Mouse (Mus musculus) frontal cortex, postnatal 25 days (tissue): ENCODE results near the gene Etaa1.
"Not testable (repeated sequence)": the region's sequence is repeated elsewhere in the genome, so short reads cannot be mapped to it uniquely, and the experiment has no call there.

Experiments
- DNase-seq, 2 experiments: peaks; one replicate each; pipeline ENCODE4 v3.0.0; 2022; ENCODE audit warnings: low spot score in 2 of 2

The Etaa1 gene

GRCm38 (mm10) chr11:17953231-17954134, at the start of gene Etaa1:
Gene Etaa1, minus strand, starts transcription at chr11:17953875.
- DNase-seq: peak; percentile 84 to 94

DNA sequence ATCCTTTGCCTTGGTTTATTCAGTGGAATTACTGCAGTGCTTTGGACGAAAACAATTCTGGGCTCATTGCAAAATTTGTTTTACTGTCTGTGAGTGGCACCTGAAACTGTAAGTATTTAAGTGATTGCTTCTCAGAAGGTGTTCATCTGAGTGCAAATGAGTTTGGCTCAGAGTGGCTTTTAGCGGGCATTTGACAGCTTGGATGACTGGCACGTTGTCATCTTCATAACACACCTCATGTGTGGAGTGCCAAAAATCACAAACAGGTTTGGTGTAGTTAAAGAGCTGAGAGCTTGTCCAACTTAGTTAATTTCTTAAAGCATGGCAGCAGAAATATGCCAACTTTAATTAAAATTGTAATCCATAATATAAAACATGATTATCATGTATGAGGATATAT, 40.5 kb upstream of the Etaa1 start:
- DNase-seq: no peak

- DNase-seq: no peak
Measured at GRCm38 (mm10) chr11:17992311-17992710, 38.6 kb upstream of the Etaa1 start.

DNA sequence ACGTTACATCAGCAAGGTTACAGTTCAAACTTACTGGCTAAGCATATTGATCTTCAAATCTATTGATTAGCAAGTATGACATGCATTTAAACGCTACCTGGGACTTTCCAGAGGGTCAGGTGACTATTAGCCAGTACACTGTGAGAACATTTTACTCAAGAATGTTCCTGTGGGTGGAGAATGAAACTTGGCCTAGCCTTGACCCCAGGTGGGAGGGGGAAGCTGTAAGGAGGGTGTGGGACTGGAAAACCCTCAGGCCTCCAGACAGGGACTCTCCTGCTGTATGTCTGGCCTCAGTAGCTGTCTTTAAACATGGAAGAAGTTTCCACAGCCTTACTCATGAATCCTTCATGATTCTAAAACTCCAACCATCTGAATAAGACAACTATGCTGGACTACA, 29.7 kb upstream of the Etaa1 start:
- no peak for DNase-seq

DNA sequence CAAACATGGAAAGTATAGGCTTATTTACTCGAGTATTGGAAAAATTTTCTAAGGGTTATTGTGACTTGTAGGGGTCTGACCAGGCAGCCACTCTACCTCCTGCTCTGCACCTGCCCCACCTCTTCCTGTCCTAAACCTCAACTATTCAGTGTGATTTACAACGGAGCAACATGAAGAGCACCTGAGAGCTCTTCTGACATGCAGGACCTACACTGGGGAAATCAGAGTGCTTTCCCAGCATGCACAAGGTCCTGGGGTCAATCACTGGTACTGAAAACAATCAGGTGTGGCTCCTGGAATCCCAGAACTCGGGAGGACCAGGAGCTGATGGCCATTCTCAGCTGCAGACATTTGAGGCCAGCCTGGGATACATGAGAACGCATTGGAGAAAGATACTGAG, 27.6 kb upstream of the Etaa1 start:
- no peak for DNase-seq

DNA sequence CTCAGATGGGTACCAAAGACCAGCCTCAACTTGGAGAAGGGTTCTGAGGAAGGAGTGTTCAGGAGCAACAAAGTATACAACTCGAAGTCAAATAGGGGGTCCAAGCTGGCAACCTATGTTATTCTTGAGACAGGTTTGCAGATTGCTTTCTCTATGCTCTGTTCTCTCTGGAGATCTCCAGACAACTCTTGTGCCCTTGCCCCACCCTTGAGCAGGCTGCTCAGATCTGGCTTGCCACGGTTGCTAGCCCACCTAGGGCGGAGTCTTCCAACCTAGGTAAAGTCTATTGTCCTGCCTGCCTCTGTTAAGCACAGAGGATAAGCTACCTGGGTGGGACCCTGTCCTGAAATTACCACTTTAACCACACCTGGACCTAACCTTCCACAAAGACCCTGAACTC, 21.9 kb upstream of the Etaa1 start:
- DNase-seq: no peak

- DNase-seq: no peak
Measured at GRCm38 (mm10) chr11:17952791-17953190, 884 bp downstream of the Etaa1 start.

DNA sequence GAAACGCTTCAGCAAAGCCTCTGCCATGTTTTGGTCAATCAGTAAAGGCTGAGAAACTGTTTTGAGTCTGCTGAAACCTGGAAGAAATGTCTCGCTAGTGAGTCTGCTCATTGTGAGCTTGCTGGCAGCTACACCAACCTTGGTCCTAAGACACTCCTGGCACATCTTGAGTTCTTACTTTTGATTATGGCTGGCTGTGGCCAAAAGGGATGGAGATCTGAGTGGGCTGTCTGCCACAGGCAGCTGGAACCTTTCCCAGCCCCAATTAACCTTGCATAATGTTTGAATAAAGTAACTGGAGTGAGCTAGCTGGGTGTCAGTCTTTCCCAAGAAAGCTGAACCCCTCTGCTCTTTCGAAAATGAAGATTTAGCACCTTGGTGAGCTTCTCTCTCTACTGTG, 2.3 kb downstream of the Etaa1 start:
- DNase-seq: peak; percentile 13 to 26

GRCm38 (mm10) chr11:17939168-17939567, 14.5 kb downstream of the Etaa1 start:
- DNase-seq: no peak

- DNase-seq: no peak
Measured at GRCm38 (mm10) chr11:17937931-17938330, 15.7 kb downstream of the Etaa1 start.

DNA sequence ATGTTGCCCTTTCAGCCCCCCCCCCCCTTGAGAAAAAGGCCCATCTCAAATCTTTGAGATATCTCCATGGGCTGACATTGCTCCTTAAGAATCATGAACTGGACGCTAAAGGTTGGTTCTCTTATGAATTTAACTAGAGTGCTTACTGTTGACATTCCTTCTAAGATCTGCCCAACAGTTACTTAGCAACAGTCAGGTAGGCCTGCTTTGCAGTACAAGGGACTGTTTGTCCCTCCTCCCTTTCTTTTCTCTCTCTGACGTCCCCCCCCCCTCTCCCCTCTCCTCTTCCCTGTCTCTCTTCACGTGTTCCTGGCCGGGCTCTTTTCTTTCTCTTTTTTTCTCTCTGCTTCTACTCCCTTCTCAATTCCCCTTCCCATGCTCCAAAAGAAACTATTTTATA, 35.8 kb downstream of the Etaa1 start:
- no peak for DNase-seq

GRCm38 (mm10) chr11:17917101-17917500, 36.6 kb downstream of the Etaa1 start:
- DNase-seq: no peak

GRCm38 (mm10) chr11:17916486-17916885, 37.2 kb downstream of the Etaa1 start:
- DNase-seq: no peak

DNA sequence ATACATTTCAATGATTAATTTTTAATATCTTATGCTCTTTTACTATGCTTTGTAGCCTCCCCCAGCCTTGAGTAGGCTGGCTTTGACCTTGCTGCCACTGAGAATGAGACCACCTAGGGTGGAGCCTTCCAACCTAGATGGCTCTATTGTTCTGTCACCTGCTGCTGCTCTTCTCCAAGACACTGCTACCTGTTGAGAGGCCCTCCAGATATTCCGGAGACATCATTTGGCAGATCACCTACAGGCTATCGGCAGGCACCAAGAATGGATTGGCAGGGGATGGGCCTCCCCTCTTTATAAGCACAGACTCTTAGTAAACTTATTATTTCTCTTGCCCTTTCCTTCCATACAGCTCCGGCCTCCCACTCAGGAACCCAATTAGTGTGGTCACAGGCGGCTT, 52.7 kb downstream of the Etaa1 start:
- not testable (repeated sequence) for DNase-seq
